23 mouse cellular contexts compared by ENCODE assay signal in genomic region chr5:66274417-66274816, GRCm38 (mm10). TPM values are rescaled to one million over a fixed set of nuclear protein-coding genes. Genes with fewer than 3 reads are reported as not detected.
DNase-seq lines count a peak whose midpoint lies in the region; ATAC-seq and TF ChIP-seq lines count a peak whose summit lies in the region.
"Had no signal": no experiment of that assay in that cellular context is flagged by ENCODE, and none has a peak within 500 bp of the region (broad histone marks: within the 10 kb centered on the region; RNA-seq: fewer than 3 reads in every experiment).

No protein-coding gene starts in this region.

- CTCF ChIA-PET in Patski (lab: Charles Lee) = interaction anchor here (0.6 to 1.7 kb wide), 9 partner anchors 10 to 102 kb away, joined by 3 to 6 read pairs (median 3); no protein-coding TSS in a partner anchor

- in situ Hi-C loops in Patski (cut with MboI; ENCODE audit: low pct_unique_long_range_greater_than_20kb) = loop anchor here (25.0 kb wide), 1 partner anchor 713 kb away; no protein-coding TSS in a partner anchor

- no peak for DNase-seq in heart, postnatal 0 days (ENCODE audit: low spot score)
- no peak for DNase-seq in liver, postnatal 0 days
- no peak for DNase-seq in liver, embryonic 11.5 days (ENCODE audit: low spot score)
- DNase-seq in Patski (ENCODE audit: low read depth, low spot score) = no peak
- DNase-seq in heart, embryonic 10.5 days (ENCODE audit: low spot score) = no peak
- DNase-seq: adrenal gland, postnatal 10 days; cerebellum, postnatal 10 days; embryo, embryonic 11 days; gastrocnemius, postnatal 36 days; heart, postnatal 4 days; kidney, adult 18-20 months; kidney, postnatal 25 days; thymus, postnatal 25 days had no signal

- H3K36me3 ChIP-seq in heart, postnatal 0 days (replicated peaks; ENCODE audit: control insufficient read depth, insufficient read depth, low read length) = no peaks in the 10 kb centered on the region
- H3K36me3 ChIP-seq in heart, embryonic 11.5 days (ENCODE audit: control insufficient read depth, insufficient read depth, low read length) = no peaks in the 10 kb centered on the region
- H3K36me3 ChIP-seq in liver, postnatal 0 days (replicated peaks; ENCODE audit: insufficient read depth, low read length) = no peaks in the 10 kb centered on the region
- no peaks in the 10 kb centered on the region for H3K36me3 ChIP-seq in liver, embryonic 11.5 days (ENCODE audit: control insufficient read depth, insufficient read depth, low read length)
- no peaks in the 10 kb centered on the region for H3K36me3 ChIP-seq in heart, embryonic 10.5 days
- H3K36me3 ChIP-seq: forebrain, embryonic 10.5 days; heart, embryonic 13.5 days; neural tube, embryonic 12.5 days had no signal

- ATAC-seq in heart, postnatal 0 days (ENCODE audit: insufficient read depth, low read depth) = no peak
- ATAC-seq in heart, embryonic 11.5 days (replicated peaks; ENCODE audit: insufficient number of reproducible peaks, low FRiP score, low TSS enrichment) = no peak
- ATAC-seq in liver, postnatal 0 days = no peak
- ATAC-seq in liver, embryonic 11.5 days (replicated peaks; ENCODE audit: low FRiP score) = no peak
- no peak for ATAC-seq in Patski
- ATAC-seq in megakaryocyte-erythroid progenitor cell, adult 5-6 weeks (replicated peaks; ENCODE audit: low FRiP score, low TSS enrichment, poor library complexity, severe bottlenecking) = 0 out of 2 replicates have a peak, but pooled peaks have one; percentile 55
- ATAC-seq: activated CD4-positive, CD25-positive, alpha-beta regulatory T cell, adult 4 months; hindbrain, embryonic 16.5 days had no signal

- TF ChIP-seq CTCF in heart, postnatal 0 days (IDR thresholded peaks at IDR 0.05; ENCODE audit: low read depth) = peak; percentile 15; the same call in 1 of the 2 replicates
- peak; percentile 26; the same call in 1 of the 2 replicates for TF ChIP-seq CTCF in liver, postnatal 0 days (IDR thresholded peaks at IDR 0.05; ENCODE audit: low read depth)
- peak; percentile 48 for TF ChIP-seq CTCF in Patski (IDR thresholded peaks at IDR 0.05)

- TF ChIP-seq EP300 in heart, postnatal 0 days (IDR thresholded peaks at IDR 0.05; ENCODE audit: low read depth) = no peak
- no peak for TF ChIP-seq EP300 in liver, postnatal 0 days (IDR thresholded peaks at IDR 0.05; ENCODE audit: low read depth)

- H3K4me1 ChIP-seq in heart, postnatal 0 days (ENCODE audit: control insufficient read depth, insufficient read depth) = no peaks in the 10 kb centered on the region
- no peaks in the 10 kb centered on the region for H3K4me1 ChIP-seq in heart, embryonic 11.5 days (ENCODE audit: control insufficient read depth, insufficient read depth, low read length)
- H3K4me1 ChIP-seq in liver, postnatal 0 days (ENCODE audit: insufficient read depth) = no peaks in the 10 kb centered on the region
- H3K4me1 ChIP-seq in liver, embryonic 11.5 days (replicated peaks; ENCODE audit: control insufficient read depth, insufficient read depth, low read length) = no peaks in the 10 kb centered on the region
- H3K4me1 ChIP-seq in heart, embryonic 10.5 days = no peaks in the 10 kb centered on the region
- H3K4me1 ChIP-seq: forebrain, embryonic 10.5 days; neural tube, embryonic 12.5 days had no signal

- H3K27ac ChIP-seq in heart, postnatal 0 days (ENCODE audit: low read depth) = no peak overlapping the region
- no peak overlapping the region for H3K27ac ChIP-seq in heart, embryonic 11.5 days (ENCODE audit: low read depth, low read length)
- no peak overlapping the region for H3K27ac ChIP-seq in liver, postnatal 0 days (ENCODE audit: low read depth)
- H3K27ac ChIP-seq in liver, embryonic 11.5 days (ENCODE audit: low read depth, low read length) = no peak overlapping the region
- H3K27ac ChIP-seq in heart, embryonic 10.5 days = no peak overlapping the region
- H3K27ac ChIP-seq: forebrain, embryonic 10.5 days; heart, embryonic 13.5 days; liver, embryonic 14.5 days; neural tube, embryonic 12.5 days had no signal

- H3K9ac ChIP-seq in heart, postnatal 0 days (replicated peaks; ENCODE audit: low read depth, low read length) = no peak overlapping the region
- no peak overlapping the region for H3K9ac ChIP-seq in heart, embryonic 11.5 days (ENCODE audit: low read depth, low read length)
- no peak overlapping the region for H3K9ac ChIP-seq in liver, postnatal 0 days (replicated peaks)
- no peak overlapping the region for H3K9ac ChIP-seq in liver, embryonic 11.5 days (ENCODE audit: low read depth, low read length)
- H3K9ac ChIP-seq: heart, embryonic 13.5 days; liver, embryonic 14.5 days; neural tube, embryonic 12.5 days had no signal

- WGBS in heart, postnatal 0 days = 61% methylated on average over 3 of the region's 3 CpGs
- WGBS in heart, embryonic 11.5 days (ENCODE audit: insufficient replicate concordance) = 60% methylated on average over 3 of the region's 3 CpGs
- 56% methylated on average over 3 of the region's 3 CpGs for WGBS in liver, postnatal 0 days (ENCODE audit: insufficient replicate concordance)
- WGBS in liver, embryonic 11.5 days = 60% methylated on average over 3 of the region's 3 CpGs
- 72% methylated on average over 3 of the region's 3 CpGs for WGBS in heart, embryonic 10.5 days

- POLR2A ChIA-PET in Patski (lab: Charles Lee) = interaction anchor here (0.6 kb wide), 1 partner anchor 15 kb away, joined by 3 read pairs; the partner anchor contains the start of gene Nsun7

- H3K27me3 ChIP-seq in heart, postnatal 0 days (ENCODE audit: control insufficient read depth, insufficient read depth, low read length) = no peaks in the 10 kb centered on the region
- no peaks in the 10 kb centered on the region for H3K27me3 ChIP-seq in heart, embryonic 11.5 days (ENCODE audit: control insufficient read depth, insufficient read depth, low read length)
- H3K27me3 ChIP-seq in liver, postnatal 0 days (ENCODE audit: insufficient read depth, low read length) = no peaks in the 10 kb centered on the region
- no peaks in the 10 kb centered on the region for H3K27me3 ChIP-seq in liver, embryonic 11.5 days (replicated peaks; ENCODE audit: control insufficient read depth, insufficient read depth, low read length)
- H3K27me3 ChIP-seq in Patski = no peaks in the 10 kb centered on the region
- H3K27me3 ChIP-seq in heart, embryonic 10.5 days (ENCODE audit: insufficient read depth, poor library complexity, severe bottlenecking) = no peaks in the 10 kb centered on the region
- H3K27me3 ChIP-seq: heart, embryonic 13.5 days; neural tube, embryonic 12.5 days had no signal

- no peak overlapping the region for H3K4me2 ChIP-seq in heart, postnatal 0 days (ENCODE audit: low read depth, low read length)
- no peak overlapping the region for H3K4me2 ChIP-seq in heart, embryonic 11.5 days
- no peak overlapping the region for H3K4me2 ChIP-seq in liver, postnatal 0 days (ENCODE audit: low read depth, low read length)
- no peak overlapping the region for H3K4me2 ChIP-seq in liver, embryonic 11.5 days
- H3K4me2 ChIP-seq: heart, embryonic 13.5 days; neural tube, embryonic 12.5 days had no signal

- H3K9me3 ChIP-seq in heart, postnatal 0 days (replicated peaks; ENCODE audit: control insufficient read depth, low read length) = no peaks in the 10 kb centered on the region
- no peaks in the 10 kb centered on the region for H3K9me3 ChIP-seq in heart, embryonic 11.5 days (replicated peaks; ENCODE audit: control insufficient read depth, low read length)
- no peaks in the 10 kb centered on the region for H3K9me3 ChIP-seq in liver, postnatal 0 days (ENCODE audit: low read length)
- no peaks in the 10 kb centered on the region for H3K9me3 ChIP-seq in liver, embryonic 11.5 days (ENCODE audit: control insufficient read depth, low read length)
- no peaks in the 10 kb centered on the region for H3K9me3 ChIP-seq in heart, embryonic 10.5 days
- H3K9me3 ChIP-seq: forebrain, embryonic 10.5 days; heart, embryonic 13.5 days; megakaryocyte, embryonic 14.5 days; neural tube, embryonic 12.5 days had no signal

- no peak overlapping the region for H3K4me3 ChIP-seq in heart, postnatal 0 days (ENCODE audit: low read depth, low read length)
- no peak overlapping the region for H3K4me3 ChIP-seq in heart, embryonic 11.5 days (ENCODE audit: low read depth, low read length)
- no peak overlapping the region for H3K4me3 ChIP-seq in liver, postnatal 0 days (ENCODE audit: low read depth, low read length)
- H3K4me3 ChIP-seq in liver, embryonic 11.5 days (ENCODE audit: low read depth, low read length) = no peak overlapping the region
- H3K4me3 ChIP-seq in heart, embryonic 10.5 days = no peak overlapping the region
- H3K4me3 ChIP-seq: forebrain, embryonic 10.5 days; heart, embryonic 13.5 days; megakaryocyte, embryonic 14.5 days; neural tube, embryonic 12.5 days had no signal

RNA-seq across cellular contexts. Expression of gene Nsun7, which starts 14.7 kb away (rescaled TPM):
- not detected in 2 replicates for total RNA-seq in heart, postnatal 0 days (2014; rRNA removed; ENCODE audit: low replicate concordance)
- polyA plus RNA-seq in heart, postnatal 0 days (2015; fragmentation: Nextera tagmentation; extraction: Ambion mirVana) = 0.05 and 0.07 TPM in 2 replicates
- 0.08 and 0.23 TPM in 2 replicates for polyA plus RNA-seq in heart, embryonic 11.5 days (2014; fragmentation: Nextera tagmentation; extraction: Ambion mirVana)
- polyA plus RNA-seq in liver, postnatal 0 days (2015; fragmentation: Nextera tagmentation; extraction: Ambion mirVana) = 0.06 and 0.07 TPM in 2 replicates
- polyA plus RNA-seq in liver, embryonic 11.5 days (2014; fragmentation: Nextera tagmentation; extraction: Ambion mirVana) = not detected in 2 replicates
- 1.3 TPM for polyA plus RNA-seq in Patski (2021)
- not detected in 2 replicates for total RNA-seq in megakaryocyte-erythroid progenitor cell, adult 5-6 weeks (2014; fragmentation: Nextera tagmentation)
- total RNA-seq in megakaryocyte-erythroid progenitor cell, adult 5-6 weeks (2017) = not detected in 2 replicates
- polyA plus RNA-seq in heart, embryonic 10.5 days (2016; fragmentation: Nextera tagmentation; extraction: Ambion mirVana) = 0.14 TPM in 1 of 2 replicates, not detected in the other
- total RNA-seq: gastrocnemius, postnatal 36 days had no signal
- polyA plus RNA-seq: small intestine, adult 2 months had no signal
